Mouse (Mus musculus): ENCODE measurements around the gene Aig1. TPM values are rescaled to one million over a fixed set of nuclear protein-coding genes. Genes with fewer than 3 reads are reported as not detected.

Gene Aig1
- 38.0 TPM for polyA plus RNA-seq (2017; shearing (Covaris generic))

GRCm38 (mm10) chr10:13868371-13869321 lies at the start of gene Aig1:
Aig1 (minus strand) TSS chr10:13868980.

Other genes starting within 250 kb of the Aig1 start
- 62.5 TPM for gene Hivep2, start 97.1 kb upstream of the Aig1 start, polyA plus RNA-seq (2017; shearing (Covaris generic))

Measured in inflammation-experienced regulatory T-cells, adult 16 weeks (primary cell).